Mouse (Mus musculus) hindbrain, postnatal 0 days (tissue): ENCODE measurements around the gene Olfr1394. TPM values are rescaled to one million over a fixed set of nuclear protein-coding genes. Genes with fewer than 3 reads are reported as not detected.

ENCODE experiments used
- ATAC-seq: fragments of 200-750 bp; cut with Nextera tagmentation; 2 replicates; pipeline ENCODE4 v1.8.0; 2017; ENCODE audit warnings: mild to moderate bottlenecking, moderate TSS enrichment, moderate library complexity
- DNase-seq: peaks from one replicate; pipeline ENCODE4 v3.0.0-alpha.2; 2015; ENCODE audit warnings: low spot score
- H3K27ac ChIP-seq: fragments of 300-500 bp; sonication (generic); 2 replicates; pipeline ENCODE4 v1.5.1; 2014; ENCODE audit warnings: mild to moderate bottlenecking
- H3K27me3 ChIP-seq: fragments of 300-500 bp; sonication (generic); 2 replicates; pipeline ENCODE4 v1.6.1; 2014; ENCODE audit warnings: low read length, mixed read lengths; ENCODE audit not compliant: insufficient read depth
- H3K36me3 ChIP-seq: fragments of 300-500 bp; sonication (generic); 2 replicates; pipeline ENCODE4 v1.6.1; 2014; ENCODE audit warnings: low read length, mixed read lengths; ENCODE audit not compliant: insufficient read depth
- H3K4me1 ChIP-seq: fragments of 300-500 bp; sonication (generic); 2 replicates; pipeline ENCODE4 v1.6.1; 2014; ENCODE audit warnings: antibody characterized with exemption, low read length, mixed read lengths; ENCODE audit not compliant: insufficient read depth
- H3K4me2 ChIP-seq: fragments of 300-500 bp; sonication (generic); 2 replicates; pipeline ENCODE4 v1.6.1; 2014; ENCODE audit warnings: low read depth, mild to moderate bottlenecking, low read length, moderate library complexity, mixed read lengths
- H3K4me3 ChIP-seq: fragments of 300-500 bp; sonication (generic); 2 replicates; pipeline ENCODE4 v1.5.1; 2014; ENCODE audit warnings: low read length
- H3K9ac ChIP-seq: fragments of 300-500 bp; sonication (generic); replicated peaks from 2 replicates; pipeline ENCODE4 v1.6.1; 2014; ENCODE audit warnings: mild to moderate bottlenecking, low read length, moderate library complexity, mixed read lengths
- H3K9me3 ChIP-seq: fragments of 300-500 bp; sonication (generic); 2 replicates; pipeline ENCODE4 v1.6.1; 2016; ENCODE audit warnings: low read length, mixed read lengths
- CTCF ChIP-seq: IDR thresholded peaks from 2 replicates; pipeline ENCODE4 v1.5.1; 2016; ENCODE audit warnings: antibody characterized with exemption, control low read depth, low read depth
- whole genome bisulfite sequencing: fragments of 180-500 bp; shearing (Covaris S2); extraction: QIAGEN DNeasy Blood & Tissue Kit; methylation state at CpG from one replicate; pipeline ENCODE4 v1.1.7; 2014; 5-methylcytosine and 5-hydroxymethylcytosine counted together
- polyA plus RNA-seq: library from polyadenylated mRNA; unstranded; fragments of >200 nt; fragmentation: Nextera tagmentation; extraction: Ambion mirVana; gene quantifications from 2 replicates; pipeline ENCODE4 v1.2.1, GENCODE M21; 2015
- total RNA-seq: library from RNA; depleted of rRNA; stranded (reverse); fragments of >200 nt; gene quantifications from 2 replicates; pipeline ENCODE4 v1.2.3, GENCODE M21; 2014; rRNA removed

Gene Olfr1394
- not detected in 2 replicates for total RNA-seq
- not detected in 2 replicates for polyA plus RNA-seq

DNA sequence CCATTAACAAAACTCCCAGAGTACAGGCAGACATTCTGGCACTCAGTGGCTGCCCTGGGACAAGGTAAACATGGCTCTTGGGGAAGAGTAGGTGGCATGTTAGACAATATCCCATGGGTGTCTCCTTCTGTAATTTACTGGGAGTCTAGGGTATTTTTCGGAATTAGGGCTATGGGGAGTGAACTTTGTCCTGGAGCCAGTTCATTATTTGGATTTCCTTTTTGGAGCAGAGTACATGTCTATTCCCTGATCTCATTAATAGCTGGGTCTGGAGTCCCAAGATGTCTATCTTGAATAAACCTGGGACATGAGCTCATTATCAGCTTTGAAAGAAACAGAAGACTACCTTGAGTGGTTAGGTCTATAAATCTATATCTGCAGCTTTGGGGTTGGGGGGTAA lies at the start of gene Olfr1394:
Gene Olfr1394 (plus strand): TSS at position 301 of the 400 bp plus-strand sequence.
- ATAC-seq (no peak), DNase-seq (no peak)
- no peaks in the 10 kb centered on the region for H3K4me1 ChIP-seq
- 90% methylated on average over 1 of the region's 1 CpGs for WGBS
- TF ChIP-seq CTCF = no peak
- H3K4me3 ChIP-seq = no peak within 1 kb of the TSS
- H3K27me3 ChIP-seq = no peaks in the 10 kb centered on the region
- no peaks in the 10 kb centered on the region for H3K9me3 ChIP-seq
- no peak within 1 kb of the TSS for H3K27ac ChIP-seq
- no peaks in the 10 kb centered on the region for H3K36me3 ChIP-seq
- no peak within 1 kb of the TSS for H3K9ac ChIP-seq
- no peak within 1 kb of the TSS for H3K4me2 ChIP-seq

- no peak for TF ChIP-seq CTCF
- Histone ChIP-seq H3K4me3 (no peak overlapping the region), H3K27ac (no peak overlapping the region), H3K27me3 (no peaks in the 10 kb centered on the region), H3K9me3 (no peaks in the 10 kb centered on the region), H3K4me1 (no peaks in the 10 kb centered on the region), H3K36me3 (no peaks in the 10 kb centered on the region), H3K9ac (no peak overlapping the region), H3K4me2 (no peak overlapping the region)
- DNase-seq = no peak
- no peak for ATAC-seq
- 86% methylated on average over 1 of the region's 1 CpGs for WGBS
Measured at GRCm38 (mm10) chr11:49105752-49106151, 48.4 kb upstream of the Olfr1394 start.

DNA sequence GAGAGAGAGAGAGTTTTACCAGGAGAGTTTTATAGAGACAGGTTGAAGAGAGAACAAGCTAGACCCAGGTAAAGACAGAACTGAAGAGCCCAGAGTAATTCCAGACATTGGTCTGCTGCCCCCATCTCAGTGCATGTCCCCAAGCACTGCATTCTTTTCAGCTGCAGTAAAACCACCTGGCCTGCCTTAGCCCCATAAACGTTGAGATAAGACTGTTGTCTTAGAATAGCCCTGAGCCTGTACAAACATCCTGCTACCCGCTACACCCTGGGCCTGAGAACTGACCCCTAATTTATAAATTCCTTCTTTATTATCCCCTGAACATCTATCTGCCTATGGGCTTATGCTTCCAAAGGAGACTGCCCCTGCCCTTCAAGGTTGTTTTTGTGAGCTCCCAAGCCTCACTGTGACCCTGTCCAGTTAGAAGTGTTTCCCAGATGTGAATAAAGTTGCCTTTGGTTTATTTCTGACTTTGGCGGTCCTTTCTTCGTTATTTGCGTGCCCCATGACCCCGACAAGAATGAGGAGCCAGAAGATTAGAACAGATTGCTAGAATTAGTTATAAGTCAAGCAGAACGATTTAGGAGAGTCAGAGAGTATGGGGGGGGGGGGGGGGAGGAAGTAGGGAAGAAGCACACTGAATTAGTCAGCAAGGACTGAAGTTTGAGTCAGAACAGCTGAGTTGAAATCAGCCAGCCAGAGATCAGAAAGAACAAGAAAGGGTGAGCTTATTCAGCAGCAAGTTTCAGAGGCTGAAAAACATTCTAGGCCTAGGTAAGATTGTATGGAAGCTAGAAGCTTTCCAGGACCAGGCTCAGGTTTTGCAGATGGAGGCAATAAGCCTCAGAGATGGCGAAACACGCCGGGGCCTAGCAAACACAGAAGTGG lies 46.3 kb upstream of the Olfr1394 start:
- DNase-seq = no peak
- no peak for TF ChIP-seq CTCF
- no peak for ATAC-seq
- Histone ChIP-seq H3K4me1 (no peaks in the 10 kb centered on the region), H3K27me3 (no peaks in the 10 kb centered on the region), H3K9me3 (no peaks in the 10 kb centered on the region), H3K27ac (no peak overlapping the region), H3K36me3 (no peaks in the 10 kb centered on the region), H3K4me3 (no peak overlapping the region), H3K4me2 (no peak overlapping the region), H3K9ac (no peak overlapping the region)
- 71% methylated on average over 10 of the region's 10 CpGs for WGBS

DNA sequence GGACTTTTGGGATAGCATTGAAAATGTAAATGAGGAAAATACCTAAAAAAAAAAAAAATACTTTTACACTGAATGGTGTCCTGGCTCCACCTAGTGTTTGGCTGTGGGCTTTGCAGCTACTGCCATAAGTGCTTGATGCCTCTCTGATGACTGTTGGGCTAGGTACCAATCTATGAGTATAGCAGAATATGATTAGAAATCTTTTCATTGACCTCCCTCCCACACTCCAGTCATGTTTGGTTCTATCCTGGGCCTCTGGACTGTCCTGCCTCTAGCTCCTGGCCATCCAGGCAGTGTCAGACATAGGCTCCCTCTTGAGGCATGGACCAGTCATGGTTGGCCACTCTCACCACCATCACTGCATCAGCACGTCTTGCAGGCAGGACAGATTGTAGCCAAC lies 45.3 kb upstream of the Olfr1394 start:
- Histone ChIP-seq H3K36me3 (no peaks in the 10 kb centered on the region), H3K27me3 (no peaks in the 10 kb centered on the region), H3K27ac (no peak overlapping the region), H3K4me2 (no peak overlapping the region), H3K4me3 (no peak overlapping the region), H3K4me1 (no peaks in the 10 kb centered on the region), H3K9ac (no peak overlapping the region), H3K9me3 (no peaks in the 10 kb centered on the region)
- DNase-seq (peak; percentile 56), ATAC-seq (0 out of 2 replicates have a peak, but pooled peaks have one; percentile 21)
- 56% methylated on average over 1 of the region's 1 CpGs for WGBS
- TF ChIP-seq CTCF = peak; percentile 69

DNA sequence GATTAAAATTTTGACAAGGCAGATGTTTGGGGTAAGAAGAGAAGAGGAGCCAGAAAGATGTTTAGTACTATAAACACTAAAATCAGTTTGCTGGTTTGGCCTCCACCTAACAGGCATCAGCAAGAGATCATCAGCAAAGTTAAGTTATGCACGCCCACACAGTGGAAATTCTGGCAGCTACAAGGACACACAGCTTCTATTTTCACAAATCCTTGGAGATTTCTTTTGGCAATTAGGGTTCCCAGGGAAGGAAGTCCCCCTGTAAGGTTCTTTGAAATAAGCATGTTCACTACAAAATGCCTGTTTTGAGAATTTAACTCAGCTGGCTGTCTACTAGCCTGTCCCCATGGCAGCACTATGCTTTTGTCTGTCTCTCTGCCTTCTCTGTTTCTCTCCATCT lies 43.2 kb upstream of the Olfr1394 start:
- 67% methylated on average over 1 of the region's 1 CpGs for WGBS
- H3K4me2 ChIP-seq = no peak overlapping the region
- no peaks in the 10 kb centered on the region for H3K4me1 ChIP-seq
- no peaks in the 10 kb centered on the region for H3K27me3 ChIP-seq
- no peaks in the 10 kb centered on the region for H3K9me3 ChIP-seq
- H3K27ac ChIP-seq = no peak overlapping the region
- no peak for TF ChIP-seq CTCF
- H3K4me3 ChIP-seq = no peak overlapping the region
- DNase-seq (no peak), ATAC-seq (no peak)
- H3K9ac ChIP-seq = no peak overlapping the region
- no peaks in the 10 kb centered on the region for H3K36me3 ChIP-seq

DNA sequence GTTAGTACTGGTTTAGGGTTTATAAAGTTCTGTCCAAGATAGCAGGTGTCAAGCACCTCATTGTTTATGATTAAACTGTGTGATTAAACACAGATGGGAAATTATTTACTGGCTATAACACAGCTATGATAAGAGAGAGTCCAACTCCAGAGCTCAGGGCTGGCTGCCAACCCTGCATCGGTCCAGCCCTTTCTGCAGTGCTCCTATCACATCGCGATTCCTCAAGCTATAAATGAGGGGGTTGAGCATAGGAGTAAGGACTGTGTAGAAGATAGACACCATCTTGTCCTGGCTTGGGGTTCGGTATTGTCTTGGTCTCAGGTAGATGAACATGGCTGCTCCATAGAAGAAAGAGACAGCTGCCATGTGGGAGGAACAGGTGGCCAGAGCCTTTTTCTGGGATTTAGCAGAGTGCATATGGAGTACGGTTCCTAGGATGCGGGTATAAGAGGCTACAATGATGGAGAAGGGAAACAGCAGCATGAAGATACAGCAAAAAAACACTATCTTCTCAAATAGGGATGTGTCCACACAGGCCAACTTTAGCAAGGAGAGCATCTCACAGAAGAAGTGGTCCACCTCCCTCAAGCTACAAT lies 41.5 kb upstream of the Olfr1394 start:
- Histone ChIP-seq H3K27me3 (no peaks in the 10 kb centered on the region), H3K9ac (no peak overlapping the region), H3K4me2 (no peak overlapping the region), H3K4me3 (no peak overlapping the region), H3K4me1 (no peaks in the 10 kb centered on the region), H3K9me3 (no peaks in the 10 kb centered on the region), H3K36me3 (no peaks in the 10 kb centered on the region), H3K27ac (no peak overlapping the region)
- no peak for DNase-seq
- 82% methylated on average over 6 of the region's 6 CpGs for WGBS
- no peak for TF ChIP-seq CTCF
- ATAC-seq = no peak

GRCm38 (mm10) chr11:49114158-49114557 lies 40.0 kb upstream of the Olfr1394 start:
- H3K9ac ChIP-seq = no peak overlapping the region
- no peaks in the 10 kb centered on the region for H3K9me3 ChIP-seq
- no peaks in the 10 kb centered on the region for H3K4me1 ChIP-seq
- no peak for ATAC-seq
- H3K4me3 ChIP-seq = no peak overlapping the region
- H3K27ac ChIP-seq = no peak overlapping the region
- H3K27me3 ChIP-seq = no peaks in the 10 kb centered on the region
- H3K36me3 ChIP-seq = no peaks in the 10 kb centered on the region
- H3K4me2 ChIP-seq = no peak overlapping the region
- 77% methylated on average over 2 of the region's 2 CpGs for WGBS
- DNase-seq = no peak
- TF ChIP-seq CTCF = no peak
